Mouse (Mus musculus) MEL (cell line): ENCODE data around the gene Tmem50b. TPM values are rescaled to one million over a fixed set of nuclear protein-coding genes. Genes with fewer than 3 reads are reported as not detected.

ENCODE experiments used
- DNase-seq: peaks from one replicate; pipeline ENCODE4 v3.0.0; 2011; ENCODE audit warnings: low read depth, low spot score
- H3K27ac ChIP-seq: 2 replicates; pipeline ENCODE4 v1.5.1; 2012; ENCODE audit warnings: low read depth, mild to moderate bottlenecking, control low read depth, low read length, moderate library complexity; ENCODE audit not compliant: control insufficient read depth
- H3K27me3 ChIP-seq, 2 experiments: fragments of 150-350 bp in 1 of 2; sonication (generic) in 1 of 2; 2 replicates each; pipeline ENCODE4 v1.6.1; 2012; ENCODE audit warnings: low read length in 2 of 2, mild to moderate bottlenecking in 2 of 2, improper control_type of control experiment in 1 of 2, moderate library complexity in 1 of 2; ENCODE audit not compliant: insufficient read depth in 2 of 2, control insufficient read depth in 1 of 2
- H3K36me3 ChIP-seq, 2 experiments: 2 replicates each; pipeline ENCODE4 v1.6.1; 2012 to 2014; ENCODE audit warnings: low read length in 2 of 2, improper control_type of control experiment in 1 of 2, inconsistent platforms in 1 of 2, mild to moderate bottlenecking in 1 of 2; ENCODE audit not compliant: insufficient read depth in 2 of 2, control insufficient read depth in 1 of 2
- H3K4me1 ChIP-seq, 2 experiments: fragments of 150-350 bp in 1 of 2; sonication (generic) in 1 of 2; 2 replicates each; pipeline ENCODE4 v1.6.1; 2012; ENCODE audit warnings: low read length in 2 of 2, improper control_type of control experiment in 1 of 2, mild to moderate bottlenecking in 1 of 2; ENCODE audit not compliant: insufficient read depth in 2 of 2, control insufficient read depth in 1 of 2
- H3K4me3 ChIP-seq, 2 experiments: fragments of 150-350 bp in 1 of 2; sonication (generic) in 1 of 2; 2 replicates each; pipeline ENCODE4 v1.5.1; 2012; ENCODE audit warnings: low read depth in 2 of 2, low read length in 2 of 2, mild to moderate bottlenecking in 2 of 2, moderate library complexity in 2 of 2, control low read depth in 1 of 2, improper control_type of control experiment in 1 of 2; ENCODE audit not compliant: control insufficient read depth in 1 of 2, insufficient read depth in 1 of 2
- H3K79me2 ChIP-seq: 2 replicates; pipeline ENCODE4 v1.6.1; 2012; ENCODE audit warnings: mild to moderate bottlenecking, low read length, moderate library complexity; ENCODE audit not compliant: control insufficient read depth, poor library complexity, insufficient read depth
- H3K9ac ChIP-seq: 2 replicates; pipeline ENCODE4 v1.6.1; 2012; ENCODE audit warnings: low read depth, mild to moderate bottlenecking, control low read depth, low read length, moderate library complexity; ENCODE audit not compliant: control insufficient read depth, poor library complexity, severe bottlenecking
- H3K9me3 ChIP-seq: fragments of 150-350 bp; sonication (generic); replicated peaks from 2 replicates; pipeline ENCODE4 v1.6.1; 2012; ENCODE audit warnings: mild to moderate bottlenecking, low read length, improper control_type of control experiment, moderate library complexity; ENCODE audit not compliant: insufficient read depth
- BHLHE40 ChIP-seq: IDR thresholded peaks from 2 replicates; pipeline ENCODE4 v1.6.1; 2012; ENCODE audit warnings: low read depth, mild to moderate bottlenecking, inconsistent platforms, low read length, improper control_type of control experiment, borderline replicate concordance
- CHD1 ChIP-seq: IDR thresholded peaks from 2 replicates; pipeline ENCODE4 v1.6.1; 2012; ENCODE audit warnings: low read depth, mild to moderate bottlenecking, inconsistent platforms, low read length, improper control_type of control experiment
- CHD2 ChIP-seq: IDR thresholded peaks from 2 replicates; pipeline ENCODE4 v1.6.1; 2011; ENCODE audit warnings: low read length, improper control_type of control experiment
- CTCF ChIP-seq, 3 experiments: IDR thresholded peaks in 2 of 3; conservative IDR thresholded peaks in 1 of 3; 2 replicates each; pipeline ENCODE4 v1.5.1; 2011 to 2012; ENCODE audit warnings: low read length in 3 of 3, low read depth in 2 of 3, mild to moderate bottlenecking in 2 of 3, improper control_type of control experiment in 1 of 3, inconsistent platforms in 1 of 3, mixed read lengths in 1 of 3, moderate library complexity in 1 of 3; ENCODE audit not compliant: control insufficient read depth in 1 of 3, insufficient read depth in 1 of 3, poor library complexity in 1 of 3, severe bottlenecking in 1 of 3
- ELF1 ChIP-seq: IDR thresholded peaks from 2 replicates; pipeline ENCODE4 v1.6.1; 2014; ENCODE audit warnings: low read depth, mild to moderate bottlenecking, inconsistent platforms, low read length, improper control_type of control experiment, moderate library complexity
- EP300 ChIP-seq, 2 experiments: IDR thresholded peaks; 2 replicates each; pipeline ENCODE4 v1.6.1; 2011; ENCODE audit warnings: improper control_type of control experiment in 2 of 2, low read length in 2 of 2, low read depth in 1 of 2, mild to moderate bottlenecking in 1 of 2
- ETS1 ChIP-seq: IDR thresholded peaks from 2 replicates; pipeline ENCODE4 v1.6.1; 2012; ENCODE audit warnings: low read depth, mild to moderate bottlenecking, inconsistent platforms, low read length, improper control_type of control experiment, moderate library complexity
- HCFC1 ChIP-seq: IDR thresholded peaks from 2 replicates; pipeline ENCODE4 v1.6.1; 2012; ENCODE audit warnings: low read depth, mild to moderate bottlenecking, inconsistent platforms, low read length, improper control_type of control experiment, moderate library complexity
- KAT2A ChIP-seq: conservative IDR thresholded peaks from 2 replicates; pipeline ENCODE4 v1.6.1; 2012; ENCODE audit warnings: low read depth, low read length, improper control_type of control experiment, inconsistent platforms
- MAFK ChIP-seq: IDR thresholded peaks from 2 replicates; pipeline ENCODE4 v1.6.1; 2011; ENCODE audit warnings: low read depth, mild to moderate bottlenecking, low read length, improper control_type of control experiment, borderline replicate concordance
- MAX ChIP-seq: IDR thresholded peaks from 2 replicates; pipeline ENCODE4 v1.6.1; 2011; ENCODE audit warnings: low read length, improper control_type of control experiment
- MAZ ChIP-seq: IDR thresholded peaks from 2 replicates; pipeline ENCODE4 v1.6.1; 2012; ENCODE audit warnings: low read depth, mild to moderate bottlenecking, inconsistent platforms, low read length, improper control_type of control experiment
- MEF2A ChIP-seq: IDR thresholded peaks from 2 replicates; pipeline ENCODE4 v1.6.1; 2014; ENCODE audit warnings: low read depth, mild to moderate bottlenecking, inconsistent platforms, low read length, improper control_type of control experiment; ENCODE audit not compliant: poor library complexity, insufficient replicate concordance, severe bottlenecking; ENCODE audit errors: extremely low read depth
- MYC ChIP-seq: IDR thresholded peaks from 2 replicates; pipeline ENCODE4 v1.6.1; 2011; ENCODE audit warnings: low read depth, mild to moderate bottlenecking, low read length, improper control_type of control experiment, moderate library complexity
- NELFE ChIP-seq: IDR thresholded peaks from 2 replicates; pipeline ENCODE4 v1.6.1; 2011; ENCODE audit warnings: low read depth, low read length, improper control_type of control experiment
- NRF1 ChIP-seq: IDR thresholded peaks from 2 replicates; pipeline ENCODE4 v1.6.1; 2014; ENCODE audit warnings: low read depth, mild to moderate bottlenecking, inconsistent platforms, low read length, improper control_type of control experiment, moderate library complexity; ENCODE audit not compliant: poor library complexity, insufficient read depth, severe bottlenecking
- POLR2AphosphoS2 ChIP-seq: IDR thresholded peaks from 2 replicates; pipeline ENCODE4 v1.6.1; 2011; ENCODE audit warnings: low read length, improper control_type of control experiment
- POLR2AphosphoS5 ChIP-seq: IDR thresholded peaks from 2 replicates; pipeline ENCODE4 v1.6.1; 2012; ENCODE audit warnings: low read depth, borderline replicate concordance, mild to moderate bottlenecking, inconsistent platforms, low read length, moderate library complexity, mixed read lengths
- RAD21 ChIP-seq: IDR thresholded peaks from 2 replicates; pipeline ENCODE4 v1.6.1; 2011; ENCODE audit warnings: mild to moderate bottlenecking, low read depth, low read length, improper control_type of control experiment
- RCOR1 ChIP-seq: IDR thresholded peaks from 2 replicates; pipeline ENCODE4 v1.6.1; 2012; ENCODE audit warnings: low read depth, mild to moderate bottlenecking, inconsistent platforms, low read length, improper control_type of control experiment
- SMC3 ChIP-seq: IDR thresholded peaks from 2 replicates; pipeline ENCODE4 v1.6.1; 2011; ENCODE audit warnings: low read depth, low read length, improper control_type of control experiment
- TBP ChIP-seq: IDR thresholded peaks from 2 replicates; pipeline ENCODE4 v1.8.0; 2011; ENCODE audit warnings: low read depth, low read length, improper control_type of control experiment
- TCF12 ChIP-seq: IDR thresholded peaks from 2 replicates; pipeline ENCODE4 v1.6.1; 2014; ENCODE audit warnings: low read depth, mild to moderate bottlenecking, inconsistent platforms, low read length, improper control_type of control experiment, moderate library complexity
- USF1 ChIP-seq: IDR thresholded peaks from 2 replicates; pipeline ENCODE4 v1.6.1; 2014; ENCODE audit warnings: low read depth, mild to moderate bottlenecking, inconsistent platforms, low read length, improper control_type of control experiment, moderate library complexity
- ZC3H11A ChIP-seq: IDR thresholded peaks from 2 replicates; pipeline ENCODE4 v1.6.1; 2012; ENCODE audit warnings: low read depth, mild to moderate bottlenecking, inconsistent platforms, low read length, improper control_type of control experiment
- ZKSCAN1 ChIP-seq: IDR thresholded peaks from 2 replicates; pipeline ENCODE4 v1.6.1; 2012; ENCODE audit warnings: low read depth, mild to moderate bottlenecking, inconsistent platforms, low read length, improper control_type of control experiment, moderate library complexity
- polyA plus RNA-seq, 2 experiments: library from polyadenylated mRNA; stranded (reverse) in 1 of 2; unstranded in 1 of 2; fragments of >175 nt in 1 of 2; fragments of >200 nt in 1 of 2; gene quantifications; 2 replicates each; pipeline versions ENCODE4 v1.2.1 to v1.2.4; 2012; ENCODE audit warnings: low replicate concordance in 2 of 2, low read depth in 1 of 2; ENCODE audit not compliant: insufficient read length in 2 of 2, insufficient read depth in 1 of 2, missing spikeins in 1 of 2
- total RNA-seq: library from RNA; depleted of rRNA; stranded (reverse); fragments of 300-350 nt; gene quantifications from 2 replicates; pipeline ENCODE4 v1.2.3, GENCODE M21; 2012

Tmem50b gene
- total and polyA plus RNA-seq, 3 experiments: 2.9 to 9.5 TPM; not detected in 1

GRCm38 (mm10) chr16:91565292-91565951 is 32.2 kb downstream of the Tmem50b start:
- DNase-seq: no peak
- Histone ChIP-seq H3K9me3 (no peaks in the 10 kb centered on the region), H3K27me3 (no peaks in the 10 kb centered on the region), H3K27ac (no peak overlapping the region), H3K36me3 (0 out of 4 replicates have a peak, but pooled peaks cover 0 to 2% of the 10 kb centered on the region in 2 experiments), H3K4me1 (0 out of 4 replicates have a peak, but pooled peaks cover 0 to 4% of the 10 kb centered on the region in 2 experiments), H3K4me3 (no peak overlapping the region), H3K79me2 (no peaks in the 10 kb centered on the region), H3K9ac (no peak overlapping the region)
- TF ChIP-seq TBP (no peak), POLR2AphosphoS2 (no peak), MAZ (no peak), ZKSCAN1 (no peak), NELFE (no peak), HCFC1 (no peak), MAX (no peak), SMC3 (no peak), CTCF (IDR thresholded peaks at IDR 0.05 in 2 of 3, conservative IDR thresholded peaks at IDR 0.05 in 1 of 3; ENCODE audit: control insufficient read depth in 1 of 3, insufficient read depth in 1 of 3, low read depth in 2 of 3, low read length in 3 of 3, poor library complexity in 1 of 3, severe bottlenecking in 1 of 3) (no peak), TCF12 (no peak), BHLHE40 (no peak), KAT2A (no peak), MYC (no peak)

DNA sequence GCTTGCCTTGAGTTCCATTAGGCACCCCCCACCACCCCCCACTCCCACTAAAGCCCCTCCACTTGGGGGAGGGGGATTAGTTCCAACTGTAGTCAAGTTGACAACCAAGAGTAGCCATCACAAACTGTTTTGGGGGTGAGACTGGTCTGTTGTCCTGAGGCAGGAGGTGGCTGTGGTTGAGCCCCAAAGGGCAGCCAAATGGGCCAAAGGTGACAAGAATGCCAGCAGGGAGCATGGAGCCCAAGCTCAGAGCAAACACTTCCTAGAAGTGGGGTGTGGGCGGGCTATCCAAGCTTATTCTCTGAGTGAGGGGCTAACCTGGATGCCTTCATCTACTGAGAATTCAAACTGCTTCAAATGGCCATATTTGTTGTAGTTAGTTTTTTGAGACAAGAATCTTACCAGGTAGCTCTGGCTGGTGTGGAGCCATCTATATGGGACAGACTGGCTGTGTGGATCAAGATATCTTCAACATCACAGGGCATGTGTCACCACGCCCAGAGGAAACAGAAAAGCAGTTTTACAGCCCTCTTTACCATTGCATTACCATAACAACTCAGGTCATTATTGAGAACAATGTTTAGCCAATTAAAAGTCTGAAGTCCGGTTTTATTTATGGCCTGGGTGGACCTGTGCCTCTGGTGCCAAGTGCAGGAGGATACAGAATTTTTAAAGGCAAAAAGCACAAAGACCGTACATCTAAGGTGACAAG is 32.9 kb downstream of the Tmem50b start:
- Histone ChIP-seq H3K9ac (no peak overlapping the region), H3K36me3 (peaks cover 0 to 2% of the 10 kb centered on the region in 2 experiments; a peak in 1 of 4 replicates)
- no peak for TF ChIP-seq BHLHE40
- no peak for TF ChIP-seq ETS1
- TF ChIP-seq MYC: no peak
- no peak for TF ChIP-seq NRF1
- TF ChIP-seq USF1: no peak
- TF ChIP-seq ZC3H11A: no peak
- TF ChIP-seq RCOR1: no peak
- TF ChIP-seq MAFK: no peak
- TF ChIP-seq MEF2A: no peak
- no peak for TF ChIP-seq CHD1
- no peak for TF ChIP-seq CHD2
- no peak for TF ChIP-seq KAT2A
- TF ChIP-seq EP300 (IDR thresholded peaks at IDR 0.05; ENCODE audit: low read depth in 1 of 2, low read length in 2 of 2): no peak
- TF ChIP-seq SMC3: no peak
- TF ChIP-seq POLR2AphosphoS5: no peak
- no peak for TF ChIP-seq CTCF (IDR thresholded peaks at IDR 0.05 in 2 of 3, conservative IDR thresholded peaks at IDR 0.05 in 1 of 3; ENCODE audit: control insufficient read depth in 1 of 3, insufficient read depth in 1 of 3, low read depth in 2 of 3, low read length in 3 of 3, poor library complexity in 1 of 3, severe bottlenecking in 1 of 3)
- TF ChIP-seq ELF1: no peak
- no peak for TF ChIP-seq RAD21
- no peak for TF ChIP-seq TBP
- TF ChIP-seq, all 39 proteins: peak for 0
- H3K9me3 ChIP-seq: no peaks in the 10 kb centered on the region
- H3K79me2 ChIP-seq: no peaks in the 10 kb centered on the region
- 0 out of 4 replicates have a peak, but pooled peaks cover 0 to 4% of the 10 kb centered on the region in 2 experiments for H3K4me1 ChIP-seq
- H3K4me3 ChIP-seq: no peak overlapping the region
- peak; percentile 17 for DNase-seq
- H3K27me3 ChIP-seq: no peaks in the 10 kb centered on the region
- H3K27ac ChIP-seq: no peak overlapping the region
